Mouse (Mus musculus): ENCODE measurements at regions not wholly inside any gene's neighbourhood (a gene's known extent, or its start where the extent isn't known, plus 50 kb on each side); places are given as distances from the start of the nearest gene placed in this dataset.
"Not testable (repeated sequence)": the region's sequence is repeated elsewhere in the genome, so short reads cannot be mapped to it uniquely, and the experiment has no call there.

- no peak for DNase-seq
These were observed 135.4 kb upstream of the Rapgef5 start for GRCm38 (mm10) chr12:117380836-117381235.

DNA sequence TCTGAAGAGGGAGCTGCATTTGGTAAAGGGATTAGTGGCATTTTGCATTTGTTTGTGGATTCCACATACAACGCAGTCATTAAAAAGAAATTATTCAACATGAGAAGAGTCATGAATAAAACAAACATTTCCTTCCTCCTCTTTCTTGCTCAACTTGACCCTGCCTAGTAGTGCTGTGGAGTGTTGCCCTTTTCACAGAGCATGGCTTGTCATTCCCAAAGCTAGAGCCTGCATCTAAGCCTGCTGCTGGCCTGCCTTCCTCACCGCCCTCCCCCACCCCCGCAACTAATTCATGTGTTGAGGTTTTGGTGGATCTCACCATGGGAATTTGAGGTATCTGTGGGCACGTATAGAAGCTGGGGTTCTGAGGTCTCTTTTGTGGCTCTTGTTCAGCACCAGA lies 133.6 kb upstream of the Rapgef5 start:
- not testable (repeated sequence) for DNase-seq

- peak; percentile 89 for DNase-seq
These were observed 131.1 kb upstream of the Rapgef5 start for GRCm38 (mm10) chr12:117385072-117385666.

DNA sequence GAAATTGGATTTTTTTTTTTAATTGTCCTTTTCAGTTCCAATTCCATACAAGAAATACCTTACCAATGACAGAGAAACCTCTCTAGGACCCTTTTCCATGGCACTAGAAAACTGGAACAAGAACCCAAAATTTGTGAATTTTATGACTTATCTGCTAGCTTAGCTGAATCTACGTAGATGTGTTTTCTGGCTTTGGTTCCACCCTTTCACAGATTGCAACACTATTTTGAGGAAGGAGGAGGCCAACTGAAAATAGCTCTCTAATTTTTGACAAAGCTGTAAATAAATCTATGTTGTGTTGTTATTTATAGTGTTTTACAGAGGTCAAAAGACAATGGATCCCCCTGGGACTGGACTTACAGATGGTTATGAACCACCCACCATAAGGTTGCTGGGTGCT lies 130.6 kb upstream of the Rapgef5 start:
- DNase-seq, result no peak

GRCm38 (mm10) chr12:117386957-117387356 lies 129.3 kb upstream of the Rapgef5 start:
- DNase-seq, result no peak

GRCm38 (mm10) chr12:117389516-117390347 lies 126.5 kb upstream of the Rapgef5 start:
- peak; percentile 54 for DNase-seq

DNA sequence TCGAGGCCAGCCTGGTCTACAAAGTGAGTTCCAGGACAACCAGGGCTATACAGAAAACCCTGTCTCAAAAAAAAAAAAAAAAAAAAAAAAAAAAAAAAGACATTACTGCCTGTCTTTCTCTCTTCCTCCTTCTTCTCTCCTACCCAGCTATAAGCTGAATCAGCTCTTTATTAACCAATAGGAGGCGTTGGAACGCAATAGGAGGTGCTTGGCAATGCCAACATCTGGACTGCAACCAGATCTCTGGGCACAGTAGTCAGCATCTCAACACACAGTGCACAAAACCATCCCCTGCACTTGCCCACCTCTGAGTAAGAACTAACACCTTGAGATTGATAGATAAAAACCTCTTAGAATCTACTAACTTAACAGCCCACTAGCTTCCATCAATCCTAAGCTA lies 118.8 kb upstream of the Rapgef5 start:
- DNase-seq, result no peak

GRCm38 (mm10) chr12:117403513-117404156 lies 112.6 kb upstream of the Rapgef5 start:
- peak; percentile 87 for DNase-seq

GRCm38 (mm10) chr12:117404157-117404752 lies 112.0 kb upstream of the Rapgef5 start:
- no peak for DNase-seq

- DNase-seq, result no peak
These were observed 109.4 kb upstream of the Rapgef5 start for GRCm38 (mm10) chr12:117406832-117407231.

GRCm38 (mm10) chr12:117410604-117411003 lies 105.7 kb upstream of the Rapgef5 start:
- DNase-seq, result peak; percentile 62

DNA sequence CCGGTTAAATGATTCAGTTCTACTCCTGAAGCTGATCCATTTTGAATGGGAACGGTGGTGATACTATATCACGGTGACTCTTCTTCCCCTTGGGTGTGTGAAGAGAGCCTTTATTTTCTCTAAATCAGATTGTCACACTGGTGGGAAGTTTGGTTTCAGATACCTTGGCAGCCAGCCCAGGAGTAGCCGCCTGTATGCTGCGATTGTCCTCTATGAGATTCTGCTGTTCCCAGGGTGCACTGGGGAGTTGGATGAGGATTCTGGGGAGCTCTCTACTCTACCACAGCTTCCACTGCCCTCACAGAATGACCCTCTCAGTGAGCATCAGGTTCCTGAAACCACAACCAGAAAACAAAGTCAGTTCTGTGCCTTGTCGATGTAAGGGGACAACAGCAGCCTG lies 104.0 kb upstream of the Rapgef5 start:
- DNase-seq, result peak; percentile 74

DNA sequence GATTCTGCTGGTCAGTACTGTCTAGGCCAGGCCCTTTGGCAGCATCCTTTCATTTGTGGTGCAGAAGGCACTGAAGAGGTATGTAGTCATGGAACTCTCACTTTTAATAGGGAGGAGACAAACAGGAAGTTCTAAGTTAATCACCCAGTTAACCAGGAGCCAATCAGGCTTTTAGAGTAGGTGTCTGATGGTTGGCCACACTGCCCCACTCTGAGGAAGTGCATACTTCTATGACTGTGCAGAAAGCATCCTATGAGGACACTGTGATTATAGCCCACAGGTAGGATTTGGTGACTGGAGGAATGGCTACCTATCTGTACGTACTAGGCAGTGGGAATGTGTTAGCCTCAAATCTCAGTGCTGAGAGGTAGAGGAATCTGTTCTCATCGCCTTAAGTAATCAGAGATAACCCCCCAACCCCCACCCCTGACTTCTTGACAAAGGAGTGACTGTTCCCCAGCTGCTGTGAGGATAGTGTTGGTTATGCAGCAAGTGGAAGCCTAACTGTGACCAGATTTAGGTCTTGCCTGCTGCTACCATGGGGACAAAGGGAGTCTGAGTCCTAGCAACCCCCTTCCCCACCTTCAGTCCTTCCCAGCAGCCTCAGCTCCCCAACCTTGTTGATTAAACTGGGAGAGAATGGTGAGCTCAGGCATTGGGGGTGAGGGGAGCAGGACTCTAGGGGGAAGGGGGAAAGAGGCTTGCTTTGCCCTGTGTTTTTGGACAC lies 103.3 kb upstream of the Rapgef5 start:
- DNase-seq, result no peak

DNA sequence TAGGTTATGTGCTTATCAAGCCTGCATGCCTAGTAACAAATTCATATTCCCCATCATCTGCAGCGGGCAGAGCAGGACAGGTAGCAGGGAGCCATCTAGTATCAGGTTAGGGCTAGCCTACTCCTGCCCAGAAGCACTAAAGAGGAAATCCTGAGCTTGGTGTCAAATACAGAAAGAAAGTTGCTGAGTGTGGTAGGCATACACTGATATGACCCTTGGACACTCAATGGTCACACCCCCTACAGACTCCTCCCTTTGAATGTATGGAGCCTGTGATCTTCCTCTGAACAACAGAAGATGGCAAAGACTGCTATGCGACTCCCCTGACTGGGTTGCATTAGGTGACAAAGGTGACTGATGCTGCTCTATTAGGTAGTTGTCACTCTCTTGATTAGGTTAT lies 102.3 kb upstream of the Rapgef5 start:
- DNase-seq, result no peak

DNA sequence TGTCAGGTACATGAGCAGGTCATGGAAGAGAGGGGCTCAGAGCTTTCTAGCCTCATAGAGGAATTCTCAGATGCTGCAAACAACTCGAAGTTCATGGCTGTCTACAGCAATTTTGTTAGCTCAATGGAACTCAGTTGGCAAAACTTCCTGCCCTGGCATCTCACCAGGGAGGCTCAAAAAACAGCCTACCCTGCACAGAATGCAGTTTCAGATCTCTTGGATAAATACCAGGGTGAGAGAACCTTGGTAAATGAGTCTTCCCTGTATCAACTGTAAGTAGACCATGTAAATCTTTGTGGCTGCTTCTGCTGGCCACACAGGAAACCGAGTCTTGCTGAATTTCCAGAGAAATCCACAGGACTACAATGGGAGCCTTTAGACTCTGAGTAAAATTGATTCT lies 101.1 kb upstream of the Rapgef5 start:
- no peak for DNase-seq

DNA sequence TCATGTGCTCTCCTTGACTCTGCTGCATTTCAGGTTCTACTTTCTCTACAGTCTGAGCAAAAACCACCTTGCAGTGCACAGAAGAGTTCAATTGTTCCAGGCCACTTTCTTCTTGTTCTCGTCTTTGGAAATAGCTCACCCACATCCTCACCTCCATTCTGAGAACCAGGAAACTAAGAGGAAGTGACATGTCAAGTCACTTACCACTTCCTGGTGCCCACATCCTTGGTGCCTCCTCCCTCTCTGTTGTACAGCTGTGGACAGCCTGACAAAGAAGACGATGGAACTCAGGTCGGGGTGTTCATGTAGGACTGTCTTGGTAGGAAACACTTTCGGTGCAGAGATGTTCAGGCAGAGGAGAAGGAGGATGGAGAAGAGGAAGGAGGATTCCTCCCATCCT lies 98.3 kb upstream of the Rapgef5 start:
- no peak for DNase-seq

DNA sequence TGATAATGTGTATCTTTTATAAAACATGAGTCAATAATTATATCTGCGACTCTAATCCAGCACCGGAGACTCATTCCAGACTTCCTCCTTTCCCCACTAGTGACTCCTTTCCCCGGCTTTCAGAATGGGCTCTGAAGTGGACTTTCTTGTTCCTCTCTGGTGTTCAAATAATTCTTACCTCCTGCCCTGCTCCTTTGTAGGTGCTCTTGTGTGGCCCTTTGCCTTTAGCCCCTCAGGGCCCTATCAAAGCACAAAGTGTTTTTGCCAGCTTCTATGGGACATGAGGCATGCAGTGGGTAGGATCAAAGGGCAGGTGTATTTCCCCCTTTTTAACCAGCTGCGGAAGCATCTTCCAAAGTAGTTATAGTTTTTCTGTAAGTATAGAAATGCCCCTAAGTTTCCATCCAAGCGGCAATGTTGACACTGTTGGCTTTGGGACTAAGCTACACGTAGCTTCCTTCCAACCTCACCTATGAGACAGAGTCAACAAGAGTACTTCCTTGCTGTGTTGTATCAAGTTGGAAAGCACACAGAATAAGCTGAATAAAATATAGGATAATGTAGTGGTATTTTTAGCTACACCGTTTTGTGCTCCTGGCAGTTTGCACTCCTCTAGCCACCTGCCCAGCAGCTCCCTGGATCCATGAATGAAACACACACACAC lies 93.8 kb upstream of the Rapgef5 start:
- DNase-seq, result no peak

DNA sequence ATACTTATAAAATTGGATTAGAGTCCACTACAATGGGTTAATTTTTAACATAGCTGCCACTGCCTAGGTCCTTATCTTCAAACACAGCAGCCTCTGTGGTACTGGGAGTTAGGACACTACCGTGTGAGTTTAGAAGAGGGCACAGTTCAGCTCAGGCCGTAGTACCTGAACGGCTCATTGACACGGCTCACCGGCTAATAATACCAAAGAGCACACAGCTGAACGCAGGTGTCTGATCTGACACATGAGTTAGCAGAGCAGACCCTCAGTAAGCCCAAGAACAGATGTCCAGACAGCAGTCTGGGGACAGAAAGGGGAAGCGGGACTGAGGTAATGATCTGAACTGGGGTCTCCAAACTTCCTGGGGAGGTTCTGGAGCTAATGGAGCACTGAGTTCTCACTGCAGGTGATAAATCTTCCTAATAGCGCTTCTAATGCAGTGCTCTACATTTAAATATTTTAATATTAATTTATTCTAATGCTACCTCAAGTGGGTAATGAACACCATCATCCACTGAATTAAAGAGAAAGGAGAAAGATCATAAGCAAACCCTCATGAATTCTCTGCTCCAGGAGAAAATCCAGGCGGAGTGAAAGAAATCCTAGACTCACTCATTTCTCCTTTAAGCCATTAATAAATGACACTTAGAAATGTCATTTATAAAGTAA lies 90.8 kb upstream of the Rapgef5 start:
- DNase-seq, result no peak

- peak; percentile 69 for DNase-seq
These were observed 88.8 kb upstream of the Rapgef5 start for GRCm38 (mm10) chr12:117427431-117427830.

DNA sequence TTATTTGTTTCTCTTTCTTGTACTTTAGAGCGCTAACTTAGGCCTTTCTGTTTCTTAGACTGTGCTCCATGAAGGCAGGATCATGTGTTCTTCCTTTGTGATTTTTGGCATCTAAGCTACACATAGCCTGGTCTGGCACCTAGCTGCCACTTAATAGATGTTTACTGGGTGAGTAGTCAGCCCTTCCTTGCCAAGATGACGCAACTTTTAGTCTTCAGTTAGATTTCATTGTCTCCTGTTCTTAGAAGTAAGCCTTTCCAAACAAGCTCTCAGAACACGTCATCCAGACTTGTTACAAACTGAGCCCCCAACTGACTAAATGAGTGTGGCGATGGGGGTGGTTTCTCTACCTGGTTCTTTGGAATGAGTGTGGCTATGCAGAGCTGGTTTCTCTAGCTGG lies 85.4 kb upstream of the Rapgef5 start:
- DNase-seq, result no peak

DNA sequence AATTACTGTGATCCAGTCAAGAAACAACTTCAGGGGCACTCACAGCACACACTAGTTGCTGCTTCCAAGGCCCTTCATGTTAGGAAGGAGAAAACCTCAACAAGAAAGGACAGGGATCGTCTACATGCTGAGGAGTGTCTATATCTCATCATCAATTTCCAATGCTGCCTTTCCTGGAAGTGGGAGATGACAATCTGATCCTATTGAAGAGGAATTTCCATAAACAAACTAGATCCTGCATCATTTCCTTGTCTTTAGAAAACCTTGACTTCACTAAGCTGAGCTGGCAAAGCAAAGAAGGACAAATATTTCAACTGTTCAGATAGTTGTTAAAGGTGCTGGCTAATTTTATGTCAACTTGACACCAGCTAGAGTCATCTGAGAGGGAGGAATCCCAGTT lies 83.5 kb upstream of the Rapgef5 start:
- no peak for DNase-seq

- no peak for DNase-seq
These were observed 79.3 kb upstream of the Rapgef5 start for GRCm38 (mm10) chr12:117437011-117437410.
